Mouse (Mus musculus) erythroblast, embryonic 14.5 days (primary cell): ENCODE data around the gene Lpp. TPM values are rescaled to one million over a fixed set of nuclear protein-coding genes. Genes with fewer than 3 reads are reported as not detected.

Experiments used
- H3K27me3 ChIP-seq: 2 replicates; pipeline ENCODE4 v1.6.1; 2012; ENCODE audit warnings: inconsistent platforms; ENCODE audit not compliant: control insufficient read depth
- H3K36me3 ChIP-seq: 2 replicates; pipeline ENCODE4 v1.6.1; 2012; ENCODE audit warnings: mild to moderate bottlenecking, inconsistent platforms; ENCODE audit not compliant: control insufficient read depth
- H3K4me1 ChIP-seq: 2 replicates; pipeline ENCODE4 v1.6.1; 2012; ENCODE audit warnings: inconsistent platforms; ENCODE audit not compliant: control insufficient read depth
- H3K4me3 ChIP-seq: replicated peaks from 2 replicates; pipeline ENCODE3; 2012; ENCODE audit warnings: moderate library complexity, mild to moderate bottlenecking, inconsistent platforms
- H3K9me3 ChIP-seq: 2 replicates; pipeline ENCODE4 v1.6.1; 2012; ENCODE audit warnings: low read length, inconsistent platforms, mixed read lengths; ENCODE audit not compliant: control insufficient read depth
- GATA1 ChIP-seq: IDR thresholded peaks from 2 replicates; pipeline ENCODE4 v1.6.1; 2012; ENCODE audit warnings: low read length, inconsistent platforms, mixed read lengths
- TAL1 ChIP-seq: IDR thresholded peaks from 3 replicates; pipeline ENCODE4 v1.6.1; 2012; ENCODE audit warnings: low read length, inconsistent platforms, mixed read lengths
- polyA plus RNA-seq: library from polyadenylated mRNA; stranded (reverse); fragments of >175 nt; gene quantifications from 2 replicates; pipeline ENCODE4 v1.2.3, GENCODE M21; 2012

The Lpp gene
- polyA plus RNA-seq, 1 experiment = not detected

GRCm38 (mm10) chr16:24878977-24879376 is 485.7 kb downstream of the Lpp start:
- Histone ChIP-seq H3K9me3 (no peaks in the 10 kb centered on the region), H3K36me3 (no peaks in the 10 kb centered on the region), H3K4me1 (no peaks in the 10 kb centered on the region), H3K4me3 (no peak overlapping the region), H3K27me3 (no peaks in the 10 kb centered on the region)
- TF ChIP-seq GATA1 = no peak
- no peak for TF ChIP-seq TAL1

GRCm38 (mm10) chr16:24880698-24881097 is 487.4 kb downstream of the Lpp start:
- H3K4me3 ChIP-seq = no peak overlapping the region
- H3K36me3 ChIP-seq = no peaks in the 10 kb centered on the region

GRCm38 (mm10) chr16:24881981-24882775 is 488.9 kb downstream of the Lpp start:
- no peaks in the 10 kb centered on the region for H3K4me1 ChIP-seq
- H3K4me3 ChIP-seq = no peak overlapping the region
- H3K36me3 ChIP-seq = no peaks in the 10 kb centered on the region
- H3K9me3 ChIP-seq = no peaks in the 10 kb centered on the region
- no peaks in the 10 kb centered on the region for H3K27me3 ChIP-seq
- no peak for TF ChIP-seq GATA1
- no peak for TF ChIP-seq TAL1

More at GRCm38 (mm10) chr16:24880698-24881097, 487.4 kb downstream of the Lpp start:
- Histone ChIP-seq H3K27me3 (no peaks in the 10 kb centered on the region), H3K9me3 (no peaks in the 10 kb centered on the region), H3K4me1 (no peaks in the 10 kb centered on the region)
- no peak for TF ChIP-seq GATA1
- no peak for TF ChIP-seq TAL1

DNA sequence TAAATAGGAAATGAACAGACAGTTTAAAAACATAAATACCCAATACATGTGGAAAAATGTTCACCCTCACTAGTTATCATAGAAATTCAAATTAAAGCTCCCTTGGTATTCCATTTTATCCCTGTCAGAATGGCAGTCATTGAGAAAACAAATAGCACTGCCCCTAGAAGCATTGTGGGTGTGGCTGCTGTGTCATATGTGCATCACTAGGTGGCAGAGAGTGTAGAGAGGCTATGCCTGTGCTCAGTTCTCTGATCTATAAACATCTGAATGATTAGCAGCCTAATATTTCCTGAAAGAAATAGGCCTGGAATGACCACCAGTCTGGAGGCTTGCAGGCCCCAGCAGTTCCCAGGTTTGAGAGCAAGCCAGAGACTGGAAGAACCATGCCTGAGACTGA is 490.7 kb downstream of the Lpp start:
- Histone ChIP-seq H3K4me1 (no peaks in the 10 kb centered on the region), H3K27me3 (no peaks in the 10 kb centered on the region), H3K36me3 (no peaks in the 10 kb centered on the region), H3K4me3 (no peak overlapping the region), H3K9me3 (no peaks in the 10 kb centered on the region)
- TF ChIP-seq GATA1 (no peak), TAL1 (no peak)

- Histone ChIP-seq H3K4me1 (no peaks in the 10 kb centered on the region), H3K36me3 (no peaks in the 10 kb centered on the region), H3K27me3 (no peaks in the 10 kb centered on the region), H3K9me3 (no peaks in the 10 kb centered on the region), H3K4me3 (no peak overlapping the region)
- TF ChIP-seq GATA1 (no peak), TAL1 (no peak)
Observed at GRCm38 (mm10) chr16:24886346-24886745, 493.0 kb downstream of the Lpp start.

GRCm38 (mm10) chr16:24886943-24887342 is 493.6 kb downstream of the Lpp start:
- H3K27me3 ChIP-seq = no peaks in the 10 kb centered on the region
- H3K36me3 ChIP-seq = no peaks in the 10 kb centered on the region
- H3K4me3 ChIP-seq = no peak overlapping the region
- no peaks in the 10 kb centered on the region for H3K9me3 ChIP-seq
- no peak for TF ChIP-seq TAL1
- TF ChIP-seq GATA1 = no peak
- H3K4me1 ChIP-seq = no peaks in the 10 kb centered on the region

DNA sequence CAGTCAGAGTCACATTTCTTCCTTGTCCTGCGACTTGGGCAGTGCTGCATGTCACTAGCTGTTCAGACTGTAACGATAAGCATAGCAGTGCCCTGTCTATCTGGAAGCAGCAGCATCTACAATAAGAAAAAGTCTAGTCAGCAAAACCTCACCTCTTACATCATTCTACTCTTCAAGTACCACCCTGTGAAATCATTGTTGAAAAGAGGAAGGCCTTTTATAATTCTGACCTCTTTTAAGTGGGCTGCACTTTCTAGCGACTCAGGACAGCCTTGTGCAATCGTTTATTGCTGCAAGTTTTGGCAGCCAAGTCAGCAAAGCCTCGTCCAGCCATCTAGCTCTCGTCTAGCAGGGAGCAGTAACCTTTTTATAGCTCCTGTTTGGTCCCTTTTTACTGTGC is 498.1 kb downstream of the Lpp start:
- Histone ChIP-seq H3K4me1 (no peaks in the 10 kb centered on the region), H3K9me3 (no peaks in the 10 kb centered on the region), H3K4me3 (no peak overlapping the region), H3K36me3 (no peaks in the 10 kb centered on the region), H3K27me3 (no peaks in the 10 kb centered on the region)
- TF ChIP-seq TAL1 (no peak), GATA1 (no peak)

DNA sequence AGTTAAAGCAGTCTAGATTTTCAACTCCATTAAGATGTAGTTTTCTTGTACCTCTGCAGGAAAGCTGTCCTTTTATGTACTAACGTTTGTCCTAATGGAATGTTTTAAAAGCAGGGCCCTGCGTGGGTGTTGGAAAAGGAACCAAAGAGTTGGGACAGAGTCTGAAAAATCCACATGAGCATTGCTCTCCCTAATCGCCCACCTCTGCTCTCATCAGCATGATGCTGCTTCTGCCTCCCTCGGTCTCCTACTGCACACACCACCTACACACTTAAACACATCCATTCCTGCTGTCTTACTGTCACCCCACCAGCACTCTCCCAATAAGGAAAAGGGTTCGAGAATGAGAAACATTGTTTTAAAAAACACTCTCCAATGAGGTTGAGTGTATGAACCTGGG is 501.9 kb downstream of the Lpp start:
- Histone ChIP-seq H3K4me1 (no peaks in the 10 kb centered on the region), H3K9me3 (no peaks in the 10 kb centered on the region), H3K4me3 (no peak overlapping the region), H3K27me3 (no peaks in the 10 kb centered on the region), H3K36me3 (no peaks in the 10 kb centered on the region)
- TF ChIP-seq TAL1 = no peak
- TF ChIP-seq GATA1 = no peak

DNA sequence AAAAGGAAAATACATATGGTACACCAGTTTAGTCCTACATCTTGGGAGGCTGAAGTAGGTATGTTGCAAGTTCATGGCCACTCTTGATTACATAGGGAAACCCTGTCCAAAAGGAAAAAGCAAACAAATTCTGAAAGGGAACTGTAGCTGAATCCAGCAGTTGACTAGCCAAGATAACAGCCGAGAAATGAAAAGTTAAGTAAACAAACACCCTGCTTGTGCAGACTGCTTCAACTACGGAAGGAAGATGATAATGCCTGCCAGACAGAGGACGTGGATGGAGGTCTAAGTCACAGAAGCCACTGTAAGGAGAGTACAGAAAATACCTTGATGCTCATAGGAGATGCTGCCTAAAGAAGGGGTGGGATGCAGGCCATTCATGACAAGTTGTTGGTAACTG is 504.3 kb downstream of the Lpp start:
- Histone ChIP-seq H3K36me3 (no peaks in the 10 kb centered on the region), H3K9me3 (no peaks in the 10 kb centered on the region), H3K4me3 (no peak overlapping the region), H3K4me1 (no peaks in the 10 kb centered on the region), H3K27me3 (no peaks in the 10 kb centered on the region)
- TF ChIP-seq GATA1 (no peak), TAL1 (no peak)

DNA sequence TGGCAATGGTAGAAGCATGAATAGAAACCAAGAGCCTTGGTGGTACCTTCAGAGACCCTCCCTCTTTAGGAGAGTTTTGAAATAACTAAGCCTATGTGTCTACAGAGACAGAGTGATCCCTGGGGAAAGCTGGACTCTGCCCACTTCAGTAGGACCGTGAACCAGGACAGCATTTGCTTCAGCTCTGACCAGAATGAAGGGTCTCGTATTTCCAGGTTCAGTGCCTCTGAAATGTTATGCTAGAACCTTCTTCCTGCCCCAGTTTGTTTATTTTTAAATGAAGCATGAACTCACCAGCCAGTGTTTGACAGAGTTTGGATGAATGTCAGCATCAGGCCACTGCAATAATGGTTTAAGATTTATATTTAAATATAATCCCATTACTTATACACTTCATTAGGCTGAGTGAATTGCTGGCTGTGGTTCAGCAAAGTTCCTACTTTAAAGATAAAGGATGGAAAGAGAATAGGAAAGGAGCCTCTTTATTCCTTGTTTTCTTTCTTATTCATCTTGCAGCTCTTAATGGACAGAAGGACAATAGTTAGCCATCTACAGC is 507.0 kb downstream of the Lpp start:
- TF ChIP-seq TAL1 (no peak), GATA1 (no peak)
- H3K4me1 ChIP-seq = no peaks in the 10 kb centered on the region
- H3K27me3 ChIP-seq = no peaks in the 10 kb centered on the region

More for the DNA sequence above, 507.0 kb downstream of the Lpp start:
- Histone ChIP-seq H3K36me3 (no peaks in the 10 kb centered on the region), H3K9me3 (no peaks in the 10 kb centered on the region), H3K4me3 (no peak overlapping the region)
